In the genomic region with DNA sequence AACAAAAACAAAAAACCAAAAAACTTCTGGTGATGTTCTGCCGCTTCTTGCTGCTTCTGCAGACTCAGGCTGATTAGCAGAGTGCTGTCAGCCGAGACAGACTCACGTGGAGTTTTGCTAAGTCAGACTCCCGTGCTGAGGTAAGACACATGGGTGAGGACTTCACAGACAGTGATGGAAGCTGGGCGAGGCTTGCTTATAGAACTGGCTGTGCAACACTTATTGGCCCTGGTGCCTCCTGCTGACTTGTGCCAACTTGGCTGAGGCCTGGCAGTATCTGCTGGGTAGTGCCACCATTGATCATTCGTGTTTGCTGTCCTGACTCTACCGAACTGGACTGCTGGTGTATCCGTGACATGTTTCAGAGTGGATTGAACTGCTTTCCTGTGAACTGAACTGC, we compare ENCODE assay signal across 22 mouse cellular contexts. TPM values are rescaled to one million over a fixed set of nuclear protein-coding genes. Genes with fewer than 3 reads are reported as not detected.
DNase-seq lines count a peak whose midpoint lies in the region; ATAC-seq and TF ChIP-seq lines count a peak whose summit lies in the region.
"Had no signal": no experiment of that assay in that cellular context is flagged by ENCODE, and none has a peak within 500 bp of the region (broad histone marks: within the 10 kb centered on the region; RNA-seq: fewer than 3 reads in every experiment).

No protein-coding gene starts in this region.

- no peaks in the 10 kb centered on the region for H3K4me1 ChIP-seq in hindbrain, embryonic 11.5 days (replicated peaks; ENCODE audit: control insufficient read depth, insufficient read depth, low read length)
- no peaks in the 10 kb centered on the region; the same call in 1 of the 2 replicates for H3K4me1 ChIP-seq in hindbrain, embryonic 16.5 days (ENCODE audit: control insufficient read depth, insufficient read depth, low read depth, low read length)
- no peaks in the 10 kb centered on the region for H3K4me1 ChIP-seq in CH12.LX (ENCODE audit: control insufficient read depth in 1 of 2, insufficient read depth in 2 of 2)
- H3K4me1 ChIP-seq in embryonic facial prominence, embryonic 13.5 days: 0 out of 2 replicates have a peak, but pooled peaks cover 4% of the 10 kb centered on the region
- H3K4me1 ChIP-seq: embryonic facial prominence, embryonic 12.5 days had no signal

- H3K4me3 ChIP-seq in hindbrain, embryonic 11.5 days (ENCODE audit: low read depth, low read length): no peak overlapping the region
- no peak overlapping the region for H3K4me3 ChIP-seq in hindbrain, embryonic 16.5 days (ENCODE audit: low read length)
- no peak overlapping the region for H3K4me3 ChIP-seq in CH12.LX (replicated peaks in 1 of 3; ENCODE audit: low read depth in 2 of 3, low read length in 2 of 3, poor library complexity in 1 of 3)
- H3K4me3 ChIP-seq in embryonic facial prominence, embryonic 13.5 days: no peak overlapping the region

- no peaks in the 10 kb centered on the region for H3K9me3 ChIP-seq in hindbrain, embryonic 11.5 days (ENCODE audit: control insufficient read depth, low read length)
- H3K9me3 ChIP-seq in hindbrain, embryonic 16.5 days (ENCODE audit: control insufficient read depth, low read length): no peaks in the 10 kb centered on the region
- H3K9me3 ChIP-seq in CH12.LX (replicated peaks; ENCODE audit: low read length): no peaks in the 10 kb centered on the region
- H3K9me3 ChIP-seq in embryonic facial prominence, embryonic 13.5 days: no peaks in the 10 kb centered on the region
- H3K9me3 ChIP-seq: embryonic facial prominence, embryonic 12.5 days; forebrain, embryonic 12.5 days; hindbrain, embryonic 15.5 days had no signal

- no peak for TF ChIP-seq CTCF in CH12.LX (conservative IDR thresholded peaks at IDR 0.05 in 1 of 2, IDR thresholded peaks at IDR 0.05 in 1 of 2; ENCODE audit: low read depth in 2 of 2, low read length in 2 of 2)

- no peak for TF ChIP-seq EP300 in CH12.LX (IDR thresholded peaks at IDR 0.05; ENCODE audit: low read length)

- TF ChIP-seq POLR2A in CH12.LX (IDR thresholded peaks at IDR 0.05; ENCODE audit: low read depth, low read length): no peak

- peak; percentile 5 for DNase-seq in embryo, embryonic 10 days (ENCODE audit: low spot score)
- no peak for DNase-seq in embryo, embryonic 11 days
- DNase-seq in hindbrain, embryonic 11.5 days (ENCODE audit: low spot score): peak; percentile 6
- no peak for DNase-seq in CH12.LX (ENCODE audit: extremely low read depth)
- no peak for DNase-seq in adipocyte (ENCODE audit: low spot score)
- DNase-seq in adrenal gland, postnatal 14 days: no peak
- DNase-seq: adrenal gland, postnatal 36 days; B cell, adult 2 months; cerebellum, adult 8-10 months; cerebellum, postnatal 14 days; gastrocnemius, postnatal 10 days; heart, postnatal 10 days; heart, postnatal 4 days; kidney, adult 11 months had no signal

- dilution Hi-C loops in CH12.LX (cut with MboI; ENCODE audit: extremely low pct_ligation_motif_present, extremely low pct_unique_long_range_greater_than_20kb, low sequenced_read_pairs): no loop called here

- no peak for ATAC-seq in hindbrain, embryonic 11.5 days (ENCODE audit: low FRiP score)
- ATAC-seq in hindbrain, embryonic 16.5 days: no peak
- ATAC-seq in embryonic facial prominence, embryonic 13.5 days (ENCODE audit: insufficient number of reproducible peaks, insufficient read depth, low FRiP score, low TSS enrichment, low read depth): no peak
- ATAC-seq: CD4-positive, CD25-positive, alpha-beta regulatory T cell, adult 4 months; forebrain, embryonic 16.5 days; inflammation-experienced regulatory T-cells, adult 6 months had no signal

- H3K27ac ChIP-seq in hindbrain, embryonic 11.5 days (ENCODE audit: low read depth, low read length): no peak overlapping the region
- H3K27ac ChIP-seq in hindbrain, embryonic 16.5 days (ENCODE audit: low read depth, low read length): no peak overlapping the region
- H3K27ac ChIP-seq in CH12.LX (ENCODE audit: insufficient read depth, low read depth): no peak overlapping the region
- no peak overlapping the region for H3K27ac ChIP-seq in embryonic facial prominence, embryonic 13.5 days
- H3K27ac ChIP-seq: embryonic facial prominence, embryonic 12.5 days; forebrain, embryonic 12.5 days; hindbrain, embryonic 15.5 days had no signal

- H3K4me2 ChIP-seq in hindbrain, embryonic 11.5 days (replicated peaks; ENCODE audit: low read depth, low read length): no peak overlapping the region
- H3K4me2 ChIP-seq in hindbrain, embryonic 16.5 days (ENCODE audit: low read length): no peak overlapping the region
- H3K4me2 ChIP-seq in CH12.LX (ENCODE audit: insufficient read depth, low read depth, poor library complexity, severe bottlenecking): no peak overlapping the region
- H3K4me2 ChIP-seq in embryonic facial prominence, embryonic 13.5 days: peak overlapping the region; percentile 74; the same call in 1 of the 2 replicates

- 65% methylated on average over 8 of the region's 8 CpGs for WGBS in hindbrain, embryonic 11.5 days
- WGBS in hindbrain, embryonic 16.5 days: 66% methylated on average over 8 of the region's 8 CpGs
- 47% methylated on average over 8 of the region's 8 CpGs for WGBS in embryonic facial prominence, embryonic 13.5 days

- no peak for TF ChIP-seq RAD21 in CH12.LX (IDR thresholded peaks at IDR 0.05; ENCODE audit: low read depth, low read length)

- in situ Hi-C loops in CH12.LX (cut with MboI; ENCODE audit: low pct_ligation_motif_present, low pct_unique_long_range_greater_than_20kb, low sequenced_read_pairs): no loop called here

- no peak overlapping the region for H3K9ac ChIP-seq in hindbrain, embryonic 11.5 days (ENCODE audit: low read depth, low read length)
- no peak overlapping the region for H3K9ac ChIP-seq in hindbrain, embryonic 16.5 days (ENCODE audit: low read depth, low read length)
- H3K9ac ChIP-seq in CH12.LX (ENCODE audit: insufficient read depth, low read depth): no peak overlapping the region
- H3K9ac ChIP-seq in embryonic facial prominence, embryonic 13.5 days: no peak overlapping the region
- H3K9ac ChIP-seq: forebrain, embryonic 12.5 days; hindbrain, embryonic 15.5 days had no signal

- H3K27me3 ChIP-seq in hindbrain, embryonic 11.5 days (ENCODE audit: control insufficient read depth, insufficient read depth, low read length): peaks cover 5% of the 10 kb centered on the region
- peaks cover 9% of the 10 kb centered on the region for H3K27me3 ChIP-seq in hindbrain, embryonic 16.5 days (replicated peaks; ENCODE audit: control insufficient read depth, insufficient read depth, low read length)
- H3K27me3 ChIP-seq in CH12.LX (replicated peaks): no peaks in the 10 kb centered on the region
- peaks cover 31% of the 10 kb centered on the region for H3K27me3 ChIP-seq in embryonic facial prominence, embryonic 13.5 days

- H3K79me2 ChIP-seq in CH12.LX (replicated peaks; ENCODE audit: control insufficient read depth, extremely low read depth, insufficient read depth, poor library complexity, severe bottlenecking): no peaks in the 10 kb centered on the region

- no peaks in the 10 kb centered on the region for H3K36me3 ChIP-seq in hindbrain, embryonic 11.5 days (ENCODE audit: control insufficient read depth, insufficient read depth, low read length)
- no peaks in the 10 kb centered on the region for H3K36me3 ChIP-seq in hindbrain, embryonic 16.5 days (ENCODE audit: control insufficient read depth, insufficient read depth, low read length)
- H3K36me3 ChIP-seq in CH12.LX (replicated peaks in 1 of 2; ENCODE audit: control insufficient read depth in 1 of 2, insufficient read depth in 1 of 2, low read length in 1 of 2): no peaks in the 10 kb centered on the region
- H3K36me3 ChIP-seq in embryonic facial prominence, embryonic 13.5 days: no peaks in the 10 kb centered on the region
- H3K36me3 ChIP-seq: embryonic facial prominence, embryonic 12.5 days; forebrain, embryonic 12.5 days; hindbrain, embryonic 15.5 days had no signal

TF ChIP-seq in CH12.LX, 34 proteins besides CTCF, POLR2A, EP300 and RAD21:
- TF ChIP-seq ZMIZ1 (IDR thresholded peaks at IDR 0.05; ENCODE audit: low read depth, low read length): no peak
- TF ChIP-seq BHLHE40 (IDR thresholded peaks at IDR 0.05; ENCODE audit: low read depth, low read length): 0 out of 2 replicates have a peak, but pooled peaks have one; percentile 22

RNA-seq across cellular contexts. Expression of gene Zmym2, which starts 22.4 kb away (rescaled TPM):
- polyA plus RNA-seq in hindbrain, embryonic 11.5 days (2014; fragmentation: Nextera tagmentation; extraction: Ambion mirVana): 60.1 and 74.4 TPM in 2 replicates
- polyA plus RNA-seq in hindbrain, embryonic 16.5 days (2015; fragmentation: Nextera tagmentation; extraction: Ambion mirVana): 44.9 and 54.4 TPM in 2 replicates
- 13.4 and 15.1 TPM in 2 replicates for total RNA-seq in CH12.LX (2012; rRNA removed)
- 21.1 and 23.0 TPM in 2 replicates for total RNA-seq in CH12.LX (2014; rRNA removed)
- polyA plus RNA-seq in CH12.LX (2012; ENCODE audit: insufficient read length, low read depth): 34.9 and 40.5 TPM in 2 replicates
- polyA plus RNA-seq in embryonic facial prominence, embryonic 13.5 days (2015; fragmentation: Nextera tagmentation; extraction: Ambion mirVana): 52.2 and 52.6 TPM in 2 replicates
- 53.1 and 58.6 TPM in 2 replicates for total RNA-seq in adrenal gland, postnatal 14 days (2021)

RNA-seq across cellular contexts. Expression of gene Zmym5, which starts 52.5 kb away (rescaled TPM):
- 23.5 and 29.4 TPM in 2 replicates for polyA plus RNA-seq in hindbrain, embryonic 11.5 days (2014; fragmentation: Nextera tagmentation; extraction: Ambion mirVana)
- polyA plus RNA-seq in hindbrain, embryonic 16.5 days (2015; fragmentation: Nextera tagmentation; extraction: Ambion mirVana): 30.2 and 30.7 TPM in 2 replicates
- total RNA-seq in CH12.LX (2012; rRNA removed) (6.0 and 6.5 TPM in 2 replicates), CH12.LX (2014; rRNA removed) (12.1 and 15.5 TPM in 2 replicates)
- 13.2 and 13.8 TPM in 2 replicates for polyA plus RNA-seq in CH12.LX (2012; ENCODE audit: insufficient read length, low read depth)
- polyA plus RNA-seq in embryonic facial prominence, embryonic 13.5 days (2015; fragmentation: Nextera tagmentation; extraction: Ambion mirVana): 29.5 and 31.8 TPM in 2 replicates
- total RNA-seq in adrenal gland, postnatal 14 days (2021): 30.7 and 34.7 TPM in 2 replicates

Comparison
In these comparisons a context has a peak if more than half of its experiments do, and no peak if none do; other contexts are left out.
1. DNase-seq: peak in embryo, embryonic 10 days (single experiment) and hindbrain, embryonic 11.5 days (single experiment); none in embryo, embryonic 11 days (single experiment), CH12.LX (single experiment), adipocyte (single experiment) and adrenal gland, postnatal 14 days (single experiment).